Mouse (Mus musculus): ENCODE data around the gene Gm12790. TPM values are rescaled to one million over a fixed set of nuclear protein-coding genes. Genes with fewer than 3 reads are reported as not detected.

Gene Gm12790
- polyA plus RNA-seq (2012; ENCODE audit: low replicate concordance) = not detected in 2 replicates

DNA sequence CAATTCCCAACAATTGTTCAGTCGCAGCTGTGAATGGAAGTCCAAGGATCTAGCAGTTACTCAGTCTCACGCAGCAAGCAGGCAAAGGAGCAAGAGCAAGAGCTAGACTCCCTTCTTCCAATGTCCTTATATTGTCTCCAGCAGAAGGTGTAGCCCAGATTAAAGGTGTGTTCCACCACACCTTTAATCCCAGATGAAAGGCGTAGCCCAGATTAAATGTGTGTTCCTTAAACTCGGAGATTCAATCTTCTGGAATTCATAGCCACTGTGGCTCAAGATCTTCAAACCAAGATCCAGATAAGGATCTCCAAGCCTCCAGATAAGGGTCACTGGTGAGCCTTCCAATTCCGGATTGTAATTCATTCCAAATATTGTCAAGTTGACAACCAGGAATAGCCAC is at the start of gene Gm12790:
Gm12790 (minus strand) TSS at position 101 of the 400 bp plus-strand sequence.

GRCm38 (mm10) chr4:101986326-101986725 is 5.5 kb upstream of the Gm12790 start, which contains the start of gene Gm12789:
TSS of gene Gm12789 (plus strand) at chr4:101986626.

DNA sequence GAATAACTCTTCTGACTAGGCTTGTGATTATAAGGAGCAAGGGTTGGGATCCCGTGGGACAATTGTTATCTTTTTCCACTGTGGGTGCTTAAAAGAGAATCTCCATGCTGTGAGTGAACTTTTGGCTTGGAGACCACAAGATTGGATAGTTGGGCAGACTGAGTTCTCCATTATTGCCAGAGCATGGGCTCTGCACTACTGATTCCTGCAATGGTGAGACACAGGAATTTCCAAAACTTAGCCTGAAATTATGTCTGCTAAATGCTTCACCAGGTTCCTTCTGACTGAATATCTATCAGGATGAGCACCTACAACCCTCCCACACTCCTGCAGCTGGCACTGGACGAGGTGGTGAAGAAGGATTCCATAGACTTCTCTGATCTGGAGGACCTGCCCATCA is 40.7 kb downstream of the Gm12790 start, which contains the start of gene Gm12794:
Gm12794 (plus strand) TSS at position 301 of the 400 bp plus-strand sequence.

Other genes starting within 250 kb of the Gm12790 start
- not detected in 2 replicates for gene B020004J07Rik, start 137.0 kb downstream of the Gm12790 start, polyA plus RNA-seq (2012; ENCODE audit: low replicate concordance)
- gene C130073F10Rik, start 87.3 kb downstream of the Gm12790 start, polyA plus RNA-seq (2012; ENCODE audit: low replicate concordance) = not detected in 2 replicates
- not detected in 2 replicates for gene Gm12800, start 71.9 kb downstream of the Gm12790 start, polyA plus RNA-seq (2012; ENCODE audit: low replicate concordance)
- gene Gm12794, start 40.6 kb downstream of the Gm12790 start, polyA plus RNA-seq (2012; ENCODE audit: low replicate concordance) = not detected in 2 replicates
- gene Gm12789, start 5.6 kb upstream of the Gm12790 start, polyA plus RNA-seq (2012; ENCODE audit: low replicate concordance) = not detected in 2 replicates
- gene Pde4b, start 106.5 kb upstream of the Gm12790 start, polyA plus RNA-seq (2012; ENCODE audit: low replicate concordance) = 1.9 and 2.4 TPM in 2 replicates